Mouse (Mus musculus) CH12.LX (cell line): ENCODE results near the gene Epb41l3. TPM values are rescaled to one million over a fixed set of nuclear protein-coding genes. Genes with fewer than 3 reads are reported as not detected.

Experiments used
- DNase-seq: peaks from one replicate; pipeline ENCODE4 v3.0.0-alpha.2; 2013; ENCODE audit errors: extremely low read depth
- H3K27ac ChIP-seq: 2 replicates; pipeline ENCODE4 v1.5.1; 2012; ENCODE audit warnings: low read depth, mild to moderate bottlenecking, control low read depth, moderate library complexity; ENCODE audit not compliant: insufficient read depth
- H3K27me3 ChIP-seq: replicated peaks from 2 replicates; pipeline ENCODE3; 2012; ENCODE audit warnings: inconsistent platforms
- H3K36me3 ChIP-seq, 2 experiments: replicated peaks in 1 of 2; 2 replicates each; pipeline versions ENCODE3 to v1.6.1; 2012; ENCODE audit warnings: inconsistent platforms in 1 of 2, low read length in 1 of 2, mild to moderate bottlenecking in 1 of 2, mixed read lengths in 1 of 2, moderate library complexity in 1 of 2; ENCODE audit not compliant: control insufficient read depth in 1 of 2, insufficient read depth in 1 of 2
- H3K4me1 ChIP-seq, 2 experiments: 2 replicates each; pipeline ENCODE4 v1.6.1; 2012; ENCODE audit warnings: inconsistent platforms in 1 of 2, moderate library complexity in 1 of 2; ENCODE audit not compliant: insufficient read depth in 2 of 2, control insufficient read depth in 1 of 2
- H3K4me2 ChIP-seq: 2 replicates; pipeline ENCODE4 v1.6.1; 2012; ENCODE audit warnings: low read depth, mild to moderate bottlenecking, control low read depth; ENCODE audit not compliant: poor library complexity, insufficient read depth, severe bottlenecking
- H3K4me3 ChIP-seq, 3 experiments: fragments of 150-350 bp in 1 of 3; sonication (generic) in 1 of 3; replicated peaks in 1 of 3; 2 replicates each; pipeline versions ENCODE3 to v1.5.1; 2011 to 2012; ENCODE audit warnings: low read depth in 2 of 3, low read length in 2 of 3, mild to moderate bottlenecking in 2 of 3, moderate library complexity in 2 of 3, control low read depth in 1 of 3, improper control_type of control experiment in 1 of 3, inconsistent platforms in 1 of 3, mixed read lengths in 1 of 3; ENCODE audit not compliant: poor library complexity in 1 of 3
- H3K79me2 ChIP-seq: replicated peaks from 2 replicates; pipeline ENCODE4 v1.6.1; 2012; ENCODE audit warnings: mild to moderate bottlenecking, moderate library complexity; ENCODE audit not compliant: control insufficient read depth, poor library complexity, insufficient read depth, severe bottlenecking; ENCODE audit errors: extremely low read depth
- H3K9ac ChIP-seq: 2 replicates; pipeline ENCODE4 v1.6.1; 2012; ENCODE audit warnings: low read depth, mild to moderate bottlenecking, control low read depth, moderate library complexity; ENCODE audit not compliant: insufficient read depth
- H3K9me3 ChIP-seq: replicated peaks from 2 replicates; pipeline ENCODE3; 2012; ENCODE audit warnings: low read length, inconsistent platforms, mixed read lengths
- BHLHE40 ChIP-seq: IDR thresholded peaks from 2 replicates; pipeline ENCODE4 v1.6.1; 2011; ENCODE audit warnings: mild to moderate bottlenecking, low read depth, low read length, improper control_type of control experiment
- CHD1 ChIP-seq: IDR thresholded peaks from 2 replicates; pipeline ENCODE4 v1.6.1; 2012; ENCODE audit warnings: low read depth, low read length, improper control_type of control experiment, inconsistent platforms
- E2F4 ChIP-seq: IDR thresholded peaks from 2 replicates; pipeline ENCODE4 v1.6.1; 2011; ENCODE audit warnings: low read depth, low read length, improper control_type of control experiment; ENCODE audit not compliant: insufficient replicate concordance
- ELF1 ChIP-seq: IDR thresholded peaks from 2 replicates; pipeline ENCODE4 v1.6.1; 2014; ENCODE audit warnings: low read depth, mild to moderate bottlenecking, inconsistent platforms, low read length, improper control_type of control experiment
- IRF4 ChIP-seq: IDR thresholded peaks from 2 replicates; pipeline ENCODE4 v1.6.1; 2014; ENCODE audit warnings: low read depth, mild to moderate bottlenecking, inconsistent platforms, low read length, improper control_type of control experiment
- JUN ChIP-seq: IDR thresholded peaks from 2 replicates; pipeline ENCODE4 v1.6.1; 2011; ENCODE audit warnings: low read depth, mild to moderate bottlenecking, low read length, improper control_type of control experiment, moderate library complexity; ENCODE audit not compliant: insufficient read depth
- JUND ChIP-seq: conservative IDR thresholded peaks from 2 replicates; pipeline ENCODE4 v1.6.1; 2011; ENCODE audit warnings: low read depth, low read length, improper control_type of control experiment
- KAT2A ChIP-seq: IDR thresholded peaks from 2 replicates; pipeline ENCODE4 v1.6.1; 2012; ENCODE audit warnings: low read length, improper control_type of control experiment, inconsistent platforms; ENCODE audit not compliant: insufficient replicate concordance
- MAFK ChIP-seq: IDR thresholded peaks from 2 replicates; pipeline ENCODE4 v1.6.1; 2011; ENCODE audit warnings: low read length, improper control_type of control experiment; ENCODE audit not compliant: insufficient replicate concordance
- MAX ChIP-seq: IDR thresholded peaks from 2 replicates; pipeline ENCODE4 v1.6.1; 2011; ENCODE audit warnings: low read length, improper control_type of control experiment
- MAZ ChIP-seq: IDR thresholded peaks from 2 replicates; pipeline ENCODE4 v1.6.1; 2012; ENCODE audit warnings: low read depth, mild to moderate bottlenecking, inconsistent platforms, low read length, improper control_type of control experiment, moderate library complexity
- MYC ChIP-seq: IDR thresholded peaks from 2 replicates; pipeline ENCODE4 v1.6.1; 2011; ENCODE audit warnings: low read depth, mild to moderate bottlenecking, improper control_type of control experiment, low read length
- NELFE ChIP-seq: IDR thresholded peaks from 2 replicates; pipeline ENCODE4 v1.6.1; 2011; ENCODE audit warnings: low read depth, low read length, improper control_type of control experiment
- PAX5 ChIP-seq: IDR thresholded peaks from 2 replicates; pipeline ENCODE4 v1.6.1; 2012; ENCODE audit warnings: low read length, inconsistent platforms, mixed read lengths
- POLR2A ChIP-seq: IDR thresholded peaks from 2 replicates; pipeline ENCODE4 v1.6.1; 2011; ENCODE audit warnings: low read depth, mild to moderate bottlenecking, improper control_type of control experiment, low read length
- RAD21 ChIP-seq: IDR thresholded peaks from 2 replicates; pipeline ENCODE4 v1.6.1; 2011; ENCODE audit warnings: low read depth, mild to moderate bottlenecking, low read length, improper control_type of control experiment, moderate library complexity
- SIN3A ChIP-seq: IDR thresholded peaks from 2 replicates; pipeline ENCODE4 v1.6.1; 2012; ENCODE audit warnings: low read length, improper control_type of control experiment, inconsistent platforms
- TBP ChIP-seq: conservative IDR thresholded peaks from 2 replicates; pipeline ENCODE4 v1.6.1; 2011; ENCODE audit warnings: low read depth, low read length, improper control_type of control experiment
- TCF12 ChIP-seq: IDR thresholded peaks from 2 replicates; pipeline ENCODE4 v1.6.1; 2014; ENCODE audit warnings: low read depth, mild to moderate bottlenecking, inconsistent platforms, low read length, improper control_type of control experiment
- USF1 ChIP-seq: IDR thresholded peaks from 2 replicates; pipeline ENCODE4 v1.6.1; 2014; ENCODE audit warnings: low read depth, mild to moderate bottlenecking, inconsistent platforms, low read length, improper control_type of control experiment
- USF2 ChIP-seq: conservative IDR thresholded peaks from 2 replicates; pipeline ENCODE4 v1.6.1; 2011; ENCODE audit warnings: low read depth, low read length, improper control_type of control experiment
- ZC3H11A ChIP-seq: IDR thresholded peaks from 2 replicates; pipeline ENCODE4 v1.6.1; 2012; ENCODE audit warnings: low read depth, mild to moderate bottlenecking, inconsistent platforms, low read length, improper control_type of control experiment
- ZKSCAN1 ChIP-seq: IDR thresholded peaks from 2 replicates; pipeline ENCODE4 v1.6.1; 2012; ENCODE audit warnings: low read depth, inconsistent platforms, low read length, improper control_type of control experiment, borderline replicate concordance
- ZNF384 ChIP-seq: IDR thresholded peaks from 2 replicates; pipeline ENCODE4 v1.6.1; 2012; ENCODE audit warnings: low read depth, low read length, improper control_type of control experiment, inconsistent platforms
- dilution Hi-C: fragments of 300-500 bp; cut with MboI; formaldehyde crosslinking; loops from 2 replicates; pipeline ENCODE4 v1.14.3; 2020; ENCODE audit warnings: low sequenced_read_pairs; ENCODE audit not compliant: extremely low pct_unique_long_range_greater_than_20kb, extremely low pct_ligation_motif_present
- in situ Hi-C: fragments of 300-500 bp; cut with MboI; formaldehyde crosslinking; loops from 3 replicates; pipeline ENCODE4 v1.14.3; 2019; ENCODE audit warnings: low sequenced_read_pairs, low pct_ligation_motif_present, low pct_unique_long_range_greater_than_20kb, mixed read lengths
- polyA plus RNA-seq: library from polyadenylated mRNA; unstranded; fragments of >175 nt; gene quantifications from 2 replicates; pipeline ENCODE4 v1.2.1, GENCODE M21; 2012; ENCODE audit warnings: low read depth; ENCODE audit not compliant: insufficient read length
- total RNA-seq, 2 experiments: library from RNA; depleted of rRNA; stranded (reverse); fragments of 300-350 nt in 1 of 2; fragments of >200 nt in 1 of 2; gene quantifications; 2 replicates each; pipeline ENCODE4 v1.2.3; 2012 to 2014

The Epb41l3 gene
- total and polyA plus RNA-seq, 3 experiments, result not detected

DNA sequence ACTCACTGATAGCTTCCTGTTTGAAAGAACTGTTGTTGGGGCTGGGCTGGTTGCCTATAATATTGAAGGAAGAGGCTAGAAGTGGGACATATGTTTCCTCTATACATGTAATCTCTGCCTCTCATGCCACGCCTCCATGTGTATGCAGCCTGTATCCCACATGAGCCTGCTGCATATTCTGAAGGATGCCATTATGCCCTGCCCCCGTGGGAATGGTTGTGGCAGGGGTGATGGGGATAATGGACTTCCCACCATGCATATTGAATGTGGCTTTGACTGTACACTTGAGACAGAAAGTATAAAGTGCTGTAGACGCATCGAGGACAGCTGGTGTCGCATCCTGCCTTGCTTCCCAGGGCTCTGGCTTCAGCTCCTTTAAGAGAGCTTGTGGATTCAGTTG lies 155.9 kb downstream of the Epb41l3 start:
- H3K27me3 ChIP-seq, result no peaks in the 10 kb centered on the region
- no peaks in the 10 kb centered on the region for H3K79me2 ChIP-seq
- no peaks in the 10 kb centered on the region for H3K4me1 ChIP-seq
- TF ChIP-seq CHD1 (no peak), POLR2A (no peak), USF1 (no peak), BHLHE40 (no peak), PAX5 (no peak), ZKSCAN1 (no peak), TBP (no peak), JUN (no peak), USF2 (no peak)
- H3K9me3 ChIP-seq, result peaks cover 26% of the 10 kb centered on the region
- no peak overlapping the region for H3K4me2 ChIP-seq
- no peak overlapping the region for H3K4me3 ChIP-seq
- in situ Hi-C loops (no loop called here), dilution Hi-C loops (no loop called here)
- H3K27ac ChIP-seq, result no peak overlapping the region
- no peak for DNase-seq
- H3K9ac ChIP-seq, result no peak overlapping the region
- H3K36me3 ChIP-seq, result no peaks in the 10 kb centered on the region

DNA sequence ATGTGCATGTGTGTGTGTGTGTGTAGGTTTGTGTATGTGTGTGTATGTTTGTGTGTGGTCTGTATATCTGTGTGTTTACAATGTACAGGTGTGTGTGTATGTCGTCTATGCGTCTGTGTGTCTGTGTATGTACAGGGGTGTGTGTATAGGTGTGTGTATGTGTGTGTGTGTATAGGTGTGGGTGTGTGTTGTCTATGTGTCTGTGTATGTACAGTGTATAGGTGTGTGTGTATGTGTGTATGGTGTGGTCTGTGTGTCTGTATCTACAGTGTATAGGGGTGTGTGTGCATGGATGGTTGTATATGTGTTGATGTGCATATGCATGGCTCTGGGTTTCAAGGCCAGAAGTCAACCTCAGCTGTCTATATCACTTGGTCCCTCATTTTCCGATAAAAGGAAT lies 161.7 kb downstream of the Epb41l3 start:
- dilution Hi-C loops (no loop called here), in situ Hi-C loops (no loop called here)
- H3K4me2 ChIP-seq, result no peak overlapping the region
- peaks cover 33% of the 10 kb centered on the region for H3K9me3 ChIP-seq
- no peaks in the 10 kb centered on the region for H3K4me1 ChIP-seq
- no peaks in the 10 kb centered on the region for H3K36me3 ChIP-seq
- no peak for TF ChIP-seq NELFE
- TF ChIP-seq MAX, result no peak
- no peak for TF ChIP-seq E2F4
- TF ChIP-seq USF1, result no peak
- TF ChIP-seq KAT2A, result no peak
- no peak for TF ChIP-seq ZNF384
- TF ChIP-seq MYC, result no peak
- TF ChIP-seq ELF1, result no peak
- no peak for TF ChIP-seq TCF12
- no peak for TF ChIP-seq PAX5
- TF ChIP-seq SIN3A, result no peak
- no peak for TF ChIP-seq MAZ
- no peak for TF ChIP-seq IRF4
- TF ChIP-seq JUND, result no peak
- TF ChIP-seq MAFK, result no peak
- TF ChIP-seq ZC3H11A, result no peak
- TF ChIP-seq RAD21, result no peak
- TF ChIP-seq CHD1, result no peak
- H3K79me2 ChIP-seq, result no peaks in the 10 kb centered on the region
- DNase-seq, result no peak
- H3K9ac ChIP-seq, result no peak overlapping the region
- H3K4me3 ChIP-seq, result no peak overlapping the region
- no peak overlapping the region for H3K27ac ChIP-seq
- no peaks in the 10 kb centered on the region for H3K27me3 ChIP-seq
